Mouse (Mus musculus) hindbrain, postnatal 0 days (tissue): ENCODE measurements around the gene Gm9195. TPM values are rescaled to one million over a fixed set of nuclear protein-coding genes. Genes with fewer than 3 reads are reported as not detected.

Source experiments
- ATAC-seq: fragments of 200-750 bp; cut with Nextera tagmentation; 2 replicates; pipeline ENCODE4 v1.8.0; 2017; ENCODE audit warnings: mild to moderate bottlenecking, moderate TSS enrichment, moderate library complexity
- DNase-seq: peaks from one replicate; pipeline ENCODE4 v3.0.0-alpha.2; 2015; ENCODE audit warnings: low spot score
- H3K27ac ChIP-seq: fragments of 300-500 bp; sonication (generic); 2 replicates; pipeline ENCODE4 v1.5.1; 2014; ENCODE audit warnings: mild to moderate bottlenecking
- H3K27me3 ChIP-seq: fragments of 300-500 bp; sonication (generic); 2 replicates; pipeline ENCODE4 v1.6.1; 2014; ENCODE audit warnings: low read length, mixed read lengths; ENCODE audit not compliant: insufficient read depth
- H3K36me3 ChIP-seq: fragments of 300-500 bp; sonication (generic); 2 replicates; pipeline ENCODE4 v1.6.1; 2014; ENCODE audit warnings: low read length, mixed read lengths; ENCODE audit not compliant: insufficient read depth
- H3K4me1 ChIP-seq: fragments of 300-500 bp; sonication (generic); 2 replicates; pipeline ENCODE4 v1.6.1; 2014; ENCODE audit warnings: antibody characterized with exemption, low read length, mixed read lengths; ENCODE audit not compliant: insufficient read depth
- H3K4me2 ChIP-seq: fragments of 300-500 bp; sonication (generic); 2 replicates; pipeline ENCODE4 v1.6.1; 2014; ENCODE audit warnings: low read depth, mild to moderate bottlenecking, low read length, moderate library complexity, mixed read lengths
- H3K4me3 ChIP-seq: fragments of 300-500 bp; sonication (generic); 2 replicates; pipeline ENCODE4 v1.5.1; 2014; ENCODE audit warnings: low read length
- H3K9ac ChIP-seq: fragments of 300-500 bp; sonication (generic); replicated peaks from 2 replicates; pipeline ENCODE4 v1.6.1; 2014; ENCODE audit warnings: mild to moderate bottlenecking, low read length, moderate library complexity, mixed read lengths
- H3K9me3 ChIP-seq: fragments of 300-500 bp; sonication (generic); 2 replicates; pipeline ENCODE4 v1.6.1; 2016; ENCODE audit warnings: low read length, mixed read lengths
- CTCF ChIP-seq: IDR thresholded peaks from 2 replicates; pipeline ENCODE4 v1.5.1; 2016; ENCODE audit warnings: antibody characterized with exemption, control low read depth, low read depth
- WGBS: fragments of 180-500 bp; shearing (Covaris S2); extraction: QIAGEN DNeasy Blood & Tissue Kit; methylation state at CpG from one replicate; pipeline ENCODE4 v1.1.7; 2014; 5-methylcytosine and 5-hydroxymethylcytosine counted together
- polyA plus RNA-seq: library from polyadenylated mRNA; unstranded; fragments of >200 nt; fragmentation: Nextera tagmentation; extraction: Ambion mirVana; gene quantifications from 2 replicates; pipeline ENCODE4 v1.2.1, GENCODE M21; 2015
- total RNA-seq: library from RNA; depleted of rRNA; stranded (reverse); fragments of >200 nt; gene quantifications from 2 replicates; pipeline ENCODE4 v1.2.3, GENCODE M21; 2014; rRNA removed

Gene Gm9195
- total and polyA plus RNA-seq, 2 experiments from 2014 or later, result not detected

DNA sequence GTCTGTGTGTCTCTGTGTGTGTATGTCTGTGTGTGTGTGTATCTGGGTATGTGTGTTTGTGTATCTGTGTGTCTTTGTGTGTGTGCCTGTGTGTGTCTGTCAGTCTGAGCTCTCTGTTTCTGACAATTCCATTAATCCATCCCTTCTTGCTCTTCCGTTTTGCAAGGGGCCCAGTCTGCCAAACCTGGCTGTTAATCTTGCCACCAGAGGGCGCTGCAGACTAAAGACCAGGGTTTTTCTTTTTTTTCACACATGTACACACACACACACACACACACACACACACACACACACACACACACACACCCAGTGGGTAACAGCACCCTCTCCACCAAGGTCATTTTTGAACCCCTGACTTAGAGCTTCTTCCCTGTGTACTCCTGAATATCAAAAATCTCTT lies 114.4 kb downstream of the Gm9195 start:
- DNase-seq, result peak; percentile 82
- H3K27ac ChIP-seq, result no peak overlapping the region
- no peak overlapping the region for H3K4me2 ChIP-seq
- no peaks in the 10 kb centered on the region for H3K9me3 ChIP-seq
- no peak overlapping the region for H3K9ac ChIP-seq
- peak; percentile 81 for TF ChIP-seq CTCF
- 8% methylated on average over 2 of the region's 2 CpGs for WGBS
- no peaks in the 10 kb centered on the region for H3K36me3 ChIP-seq
- no peaks in the 10 kb centered on the region for H3K4me1 ChIP-seq
- no peak overlapping the region for H3K4me3 ChIP-seq
- H3K27me3 ChIP-seq, result no peaks in the 10 kb centered on the region
- ATAC-seq, result 0 out of 2 replicates have a peak, but pooled peaks have one; percentile 18

Other genes with a start within 250 kb of the Gm9195 start
- gene Fndc3a, start 218.2 kb upstream of the Gm9195 start, total RNA-seq, result 40.3 and 45.2 TPM in 2 replicates
- 51.8 and 53.9 TPM in 2 replicates for gene Fndc3a, start 218.2 kb upstream of the Gm9195 start, polyA plus RNA-seq